Mouse (Mus musculus): Measurements from ENCODE around the gene Elmo2.

Elmo2 gene

DNA sequence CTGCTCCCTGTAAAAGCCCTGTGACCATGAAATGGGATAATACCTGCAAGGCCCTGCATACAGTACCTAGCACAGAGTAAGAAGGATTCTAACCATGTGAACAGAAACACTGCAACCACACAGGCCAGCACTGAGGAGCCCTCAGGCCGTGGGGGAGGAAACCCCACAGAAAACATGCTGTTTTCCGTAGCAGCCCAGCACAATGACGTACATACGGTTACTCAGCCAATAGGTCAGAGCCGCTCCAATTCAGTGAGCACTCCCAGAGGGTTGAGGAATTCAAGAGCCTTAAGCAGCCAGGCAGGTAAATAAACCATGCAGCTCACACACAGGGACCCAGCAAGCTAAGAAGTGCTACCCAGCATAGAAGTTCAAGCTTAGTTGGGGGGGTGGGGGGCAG lies 2.4 kb downstream of the Elmo2 start:
- DNase-seq (ENCODE audit: low spot score in 2 of 2): no peak

DNA sequence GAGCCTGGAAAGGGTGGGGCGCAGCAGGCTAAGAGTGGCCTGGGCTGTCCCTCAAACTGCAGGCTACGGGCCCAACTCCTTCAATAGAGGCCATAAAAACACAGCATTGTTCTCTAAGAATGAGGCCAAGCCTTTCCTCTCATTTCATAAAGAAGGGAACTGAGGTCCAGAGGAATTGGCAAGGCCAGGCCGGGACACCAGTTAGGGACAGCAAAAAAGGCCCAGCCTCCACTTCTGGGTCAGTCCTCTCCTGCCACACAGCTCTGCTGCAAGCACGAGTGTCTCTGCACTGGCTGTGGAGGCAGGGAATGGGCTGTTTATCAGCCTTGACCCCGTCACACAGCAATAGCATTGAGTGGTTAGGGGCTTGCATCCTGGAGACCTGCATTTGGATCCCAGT lies 2.8 kb downstream of the Elmo2 start:
- DNase-seq (ENCODE audit: low spot score in 2 of 2): peak in 1 of 2 experiments; percentile 34

- DNase-seq (ENCODE audit: low spot score in 2 of 2): no peak
Observed at GRCm38 (mm10) chr2:165321981-165322735, 4.1 kb downstream of the Elmo2 start.

DNA sequence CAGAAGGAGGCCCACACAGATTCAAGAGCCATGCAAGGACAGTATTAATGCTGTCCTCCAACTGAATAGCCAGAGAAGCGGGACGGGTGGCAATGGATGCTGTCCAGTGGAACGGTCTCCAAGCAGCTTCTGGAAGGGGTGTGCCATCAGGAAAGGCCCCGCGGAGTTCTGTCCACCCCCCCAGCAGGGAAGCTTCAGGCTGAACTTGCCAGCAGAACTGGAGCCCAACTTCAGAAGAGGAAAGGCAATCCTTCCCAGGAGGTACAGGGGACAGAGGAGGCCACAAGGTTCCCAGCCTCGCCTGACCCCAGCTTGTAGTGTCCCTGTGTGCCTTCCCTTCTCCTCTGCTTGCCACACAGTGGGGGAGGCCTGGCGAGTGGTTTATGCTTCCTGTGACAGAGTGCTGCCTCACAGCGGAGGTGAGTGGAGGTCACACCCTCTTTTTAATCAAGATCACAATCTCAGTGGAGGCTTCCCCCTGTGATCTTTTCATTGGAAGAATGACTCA lies 4.8 kb downstream of the Elmo2 start:
- peak in 1 of 2 experiments; percentile 58 for DNase-seq (ENCODE audit: low spot score in 2 of 2)

- no peak for DNase-seq (ENCODE audit: low spot score in 2 of 2)
Observed at GRCm38 (mm10) chr2:165320531-165321150, 5.6 kb downstream of the Elmo2 start.

- DNase-seq (ENCODE audit: low spot score in 2 of 2): no peak
Observed at GRCm38 (mm10) chr2:165319503-165319902, 6.8 kb downstream of the Elmo2 start.

DNA sequence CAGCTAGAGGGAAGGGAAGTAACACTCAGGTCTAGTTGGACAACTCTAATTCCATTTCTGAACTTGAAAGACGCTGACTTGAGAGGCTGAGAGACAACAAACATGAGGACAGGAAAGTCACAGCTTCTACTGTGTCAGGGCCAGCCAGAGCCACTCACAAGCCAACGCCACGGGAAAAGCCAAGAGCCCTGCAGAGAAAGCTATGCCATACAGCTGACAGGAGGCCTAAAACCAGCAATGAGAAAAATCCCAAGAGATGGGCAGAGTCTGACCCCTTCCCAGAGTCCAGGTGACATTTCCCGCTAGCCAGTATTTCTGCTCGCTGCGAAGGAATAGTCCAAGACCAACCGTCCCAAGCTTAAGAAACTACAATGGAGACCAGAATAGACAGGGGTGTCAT lies 7.3 kb downstream of the Elmo2 start:
- no peak for DNase-seq (ENCODE audit: low spot score in 2 of 2)

DNA sequence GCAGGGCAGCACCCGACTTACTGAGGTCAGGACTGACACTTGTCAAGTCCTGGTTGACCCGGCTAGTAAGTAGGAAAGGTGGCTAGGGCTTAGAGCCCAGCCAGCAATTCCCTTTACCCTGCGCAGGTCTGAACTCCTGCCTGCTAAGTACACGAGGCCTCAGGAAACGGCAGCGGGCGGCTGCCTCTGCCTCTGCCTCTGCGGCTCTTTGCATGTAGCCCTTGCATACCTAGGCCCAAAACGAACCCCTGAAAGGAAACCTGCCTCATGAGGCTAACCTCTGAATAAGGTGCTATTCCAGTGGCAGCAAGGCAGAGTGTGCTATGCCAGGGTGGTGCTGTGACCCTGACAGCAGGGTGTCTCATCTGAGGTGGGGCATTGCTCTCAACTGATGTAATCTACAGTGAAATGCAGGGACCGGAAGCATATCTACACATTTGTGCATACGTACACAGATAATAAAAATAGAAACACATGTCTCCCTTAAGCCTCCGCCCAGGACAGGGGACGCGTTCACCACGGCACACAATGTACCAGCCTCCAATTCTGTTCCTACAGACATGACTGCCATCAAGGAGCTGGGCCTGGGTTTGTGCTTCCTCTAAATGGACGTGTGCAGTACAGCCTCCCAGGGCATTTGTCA lies 8.5 kb downstream of the Elmo2 start:
- no peak for DNase-seq (ENCODE audit: low spot score in 2 of 2)

DNA sequence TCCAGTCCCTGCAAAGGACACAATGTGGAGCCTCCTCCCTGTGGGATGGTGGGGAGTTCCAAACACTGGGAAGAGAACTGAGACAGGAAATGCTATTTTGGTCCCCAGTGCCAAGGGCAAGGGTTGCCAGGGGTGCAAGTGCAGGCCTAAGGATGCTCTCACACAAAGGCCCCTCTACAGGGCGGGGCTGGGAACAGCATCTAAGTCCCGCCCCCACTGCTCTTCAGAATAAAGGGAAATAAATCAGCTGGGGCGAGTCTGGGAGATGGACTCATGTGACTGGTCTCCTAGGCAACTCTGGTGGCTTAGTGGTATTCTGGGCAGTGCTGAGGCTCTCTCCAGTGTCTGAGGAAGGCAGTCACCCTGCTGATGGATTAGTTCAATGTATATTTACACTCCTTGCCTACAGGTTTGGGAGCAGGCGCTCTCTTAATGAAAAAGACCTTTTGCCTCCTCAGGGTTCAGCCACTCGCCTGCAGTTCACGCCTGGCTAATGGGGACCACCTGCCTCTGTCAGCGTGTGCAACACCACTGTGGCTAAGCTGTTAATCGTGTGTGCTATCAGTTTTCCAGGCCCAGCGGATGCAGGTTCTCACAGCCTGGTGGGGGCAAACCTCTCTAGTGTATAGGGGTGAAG lies 9.3 kb downstream of the Elmo2 start:
- DNase-seq (ENCODE audit: low spot score in 2 of 2): peak; percentile 60 to 72

DNA sequence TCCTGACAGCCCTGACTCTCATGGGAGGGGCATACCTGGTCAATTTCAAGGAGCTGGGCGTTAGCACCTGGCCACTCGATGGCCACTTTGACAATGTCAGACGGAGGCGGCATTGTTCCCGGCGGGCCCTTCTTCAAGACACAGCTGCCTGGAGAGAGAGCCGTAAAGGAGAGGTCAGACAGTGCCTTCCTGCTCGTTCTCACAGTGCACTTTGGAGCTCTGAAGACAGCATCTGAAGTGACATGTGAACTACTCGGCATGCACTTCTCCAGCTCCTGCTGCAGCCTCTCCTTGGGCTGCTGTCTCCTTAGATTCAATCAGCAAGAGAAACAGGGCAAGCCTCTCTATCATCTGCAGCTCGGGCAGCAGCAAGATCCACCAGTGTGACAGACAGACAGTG lies 10.1 kb downstream of the Elmo2 start:
- no peak for DNase-seq (ENCODE audit: low spot score in 2 of 2)

DNA sequence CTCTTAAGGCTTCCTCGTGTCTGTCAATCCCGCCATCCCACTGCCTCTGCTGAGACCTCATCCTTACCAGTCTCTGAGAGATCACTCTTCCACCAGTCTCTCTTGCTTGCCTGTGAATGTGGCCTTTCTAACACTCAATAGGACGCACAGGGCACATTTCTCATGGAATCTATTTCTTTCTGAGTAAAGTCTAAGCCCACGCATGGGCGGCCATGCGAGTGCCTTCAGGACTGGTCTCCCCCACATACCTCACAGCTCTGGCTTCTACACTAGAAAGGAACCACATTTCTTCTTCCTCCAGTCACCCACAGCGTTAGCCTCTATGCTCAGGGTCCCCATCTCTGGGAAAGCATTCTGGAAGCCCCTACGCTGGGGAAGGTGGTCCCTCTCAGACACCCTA lies 12.1 kb downstream of the Elmo2 start:
- DNase-seq (ENCODE audit: low spot score in 2 of 2): no peak

GRCm38 (mm10) chr2:165312381-165312780 lies 13.9 kb downstream of the Elmo2 start:
- no peak for DNase-seq (ENCODE audit: low spot score in 2 of 2)

GRCm38 (mm10) chr2:165311577-165311976 lies 14.7 kb downstream of the Elmo2 start:
- no peak for DNase-seq (ENCODE audit: low spot score in 2 of 2)

DNA sequence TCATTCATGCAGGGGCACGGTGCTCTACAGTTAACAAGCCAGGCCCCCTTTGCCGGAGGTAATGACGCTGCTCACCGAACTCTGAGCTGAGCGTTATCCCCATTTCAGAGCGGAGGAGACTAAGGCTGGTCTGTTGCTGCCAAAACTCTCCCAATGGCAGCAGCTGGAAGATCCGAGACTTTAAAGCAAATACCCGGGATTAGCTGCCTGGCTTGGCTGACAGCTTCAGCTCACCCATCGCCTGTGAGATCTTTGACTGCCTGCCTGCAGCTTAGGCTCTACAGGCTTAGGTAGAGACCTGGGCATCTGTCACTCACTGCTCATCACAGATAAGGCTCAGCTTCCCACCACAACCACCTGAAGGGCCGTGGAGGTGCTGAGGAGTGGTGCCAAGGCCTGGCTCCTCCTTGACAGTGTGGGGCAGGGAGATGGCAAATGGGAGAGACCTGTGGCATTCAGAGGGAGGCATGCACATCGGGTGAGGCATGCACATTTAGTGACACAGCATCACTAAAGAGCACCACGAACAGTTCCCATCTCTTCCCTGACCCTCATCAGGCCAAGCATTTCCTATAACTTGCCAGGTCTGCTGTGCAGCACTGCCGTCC lies 15.4 kb downstream of the Elmo2 start:
- DNase-seq (ENCODE audit: low spot score in 2 of 2): no peak

- DNase-seq (ENCODE audit: low spot score in 2 of 2): no peak
Observed at GRCm38 (mm10) chr2:165307801-165308200, 18.5 kb downstream of the Elmo2 start.

GRCm38 (mm10) chr2:165305438-165305837 lies 20.8 kb downstream of the Elmo2 start:
- no peak for DNase-seq (ENCODE audit: low spot score in 2 of 2)

- no peak for DNase-seq (ENCODE audit: low spot score in 2 of 2)
Observed at GRCm38 (mm10) chr2:165304819-165305218, 21.5 kb downstream of the Elmo2 start.

- DNase-seq (ENCODE audit: low spot score in 2 of 2): no peak
Observed at GRCm38 (mm10) chr2:165303354-165304012, 22.8 kb downstream of the Elmo2 start.

DNA sequence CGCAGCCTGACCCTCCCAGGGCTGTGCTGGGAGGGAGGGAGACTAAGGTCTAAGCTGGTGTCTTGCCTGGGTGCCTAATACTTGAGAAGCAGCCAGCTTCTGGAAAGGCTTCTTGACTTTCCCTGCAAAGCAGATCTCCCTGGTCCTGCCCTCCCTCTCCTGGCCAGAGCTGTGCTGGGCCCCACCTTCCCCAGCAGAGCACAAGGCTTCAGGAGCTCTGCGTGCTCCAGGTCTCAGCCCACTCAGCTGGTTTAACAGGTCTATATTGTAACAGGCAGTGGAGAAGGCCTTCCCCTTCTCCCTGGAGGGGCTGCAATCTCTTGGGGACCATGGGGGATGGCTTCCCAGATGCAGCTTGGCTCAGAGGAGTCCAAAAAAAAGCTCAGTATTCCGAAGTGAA lies 24.9 kb downstream of the Elmo2 start:
- DNase-seq (ENCODE audit: low spot score in 2 of 2): no peak

DNA sequence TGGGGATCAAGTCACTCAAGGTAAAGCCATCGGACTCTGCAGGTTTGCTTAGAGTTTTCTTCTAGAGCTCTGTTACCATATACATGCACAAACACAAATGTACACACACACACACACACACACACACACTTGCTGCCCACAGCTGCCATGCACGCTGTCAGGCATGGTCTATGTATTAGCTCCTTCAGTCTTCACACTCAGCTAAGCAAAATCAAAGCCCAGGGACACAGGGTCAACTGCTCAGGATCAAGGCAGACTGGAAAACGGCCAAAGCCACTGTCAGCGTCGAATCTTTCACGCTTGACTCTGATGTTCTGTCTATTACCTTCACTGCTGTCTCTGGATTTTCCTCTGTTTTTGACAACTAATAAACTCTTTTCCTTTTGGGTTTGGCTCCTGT lies 25.4 kb downstream of the Elmo2 start:
- DNase-seq (ENCODE audit: low spot score in 2 of 2): no peak

- no peak for DNase-seq (ENCODE audit: low spot score in 2 of 2)
Observed at GRCm38 (mm10) chr2:165300424-165300823, 25.9 kb downstream of the Elmo2 start.

Data from frontal cortex, postnatal 14 days (tissue).